Mouse (Mus musculus): ENCODE results near the gene Hist2h2ab. TPM values are rescaled to one million over a fixed set of nuclear protein-coding genes. Genes with fewer than 3 reads are reported as not detected.

Hist2h2ab gene
- total RNA-seq, 1 experiment = 54.2 TPM

DNA sequence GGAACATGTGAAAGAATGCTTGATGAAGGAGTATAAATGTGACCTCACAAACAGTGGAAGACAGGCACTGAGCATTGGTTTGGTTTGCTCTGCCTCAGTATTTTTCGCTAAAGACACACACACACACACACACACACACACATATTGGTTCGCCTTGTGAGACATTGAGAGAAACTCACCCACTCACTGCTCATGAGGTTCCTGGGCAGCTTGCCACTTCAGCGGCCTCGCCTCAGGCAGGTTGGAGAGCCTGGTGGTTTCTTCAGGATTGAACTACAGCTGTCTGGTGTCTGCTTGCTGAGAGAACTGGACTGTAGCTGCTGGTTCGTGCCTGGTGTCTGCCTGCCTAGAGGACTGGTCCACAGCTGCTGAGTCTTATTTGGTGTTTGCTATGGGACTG lies 40.6 kb downstream of the Hist2h2ab start:
- Histone ChIP-seq H3K9ac (ENCODE audit: insufficient read depth, low read depth, low read length, poor library complexity, severe bottlenecking) (no peak overlapping the region), H3K4me3 (ENCODE audit: insufficient read depth in 1 of 2, low read depth in 1 of 2, low read length in 2 of 2, poor library complexity in 1 of 2, severe bottlenecking in 1 of 2) (no peak overlapping the region), H3K36me3 (ENCODE audit: control insufficient read depth, insufficient read depth, low read length, poor library complexity, severe bottlenecking) (no peaks in the 10 kb centered on the region), H3K27ac (ENCODE audit: insufficient read depth, low read depth, low read length, poor library complexity, severe bottlenecking) (no peak overlapping the region), H3K4me1 (ENCODE audit: control insufficient read depth in 2 of 2, insufficient read depth in 2 of 2, low read length in 2 of 2, poor library complexity in 1 of 2) (peaks cover 0 to 2% of the 10 kb centered on the region in 2 experiments; a peak in 1 of 4 replicates), H3K9me3 (ENCODE audit: control insufficient read depth, insufficient read depth, low read depth, low read length) (no peaks in the 10 kb centered on the region)
- no peak for DNase-seq (ENCODE audit: low read depth, low spot score)
- no peak for TF ChIP-seq CHD2 (IDR thresholded peaks at IDR 0.05; ENCODE audit: low read depth, low read length)
- no peak for TF ChIP-seq ZNF384 (IDR thresholded peaks at IDR 0.05; ENCODE audit: low read depth, low read length)
- no peak for TF ChIP-seq ZC3H11A (IDR thresholded peaks at IDR 0.05; ENCODE audit: borderline replicate concordance, low read depth, low read length)
- no peak for TF ChIP-seq MAFK (IDR thresholded peaks at IDR 0.05; ENCODE audit: insufficient read depth, low read depth, low read length)
- no peak for TF ChIP-seq HCFC1 (IDR thresholded peaks at IDR 0.05; ENCODE audit: borderline replicate concordance, insufficient read depth, low read length)
- in situ Hi-C loops (cut with MboI; ENCODE audit: low sequenced_read_pairs in 2 of 2, unreplicated experiment in 2 of 2) = no loop called here

DNA sequence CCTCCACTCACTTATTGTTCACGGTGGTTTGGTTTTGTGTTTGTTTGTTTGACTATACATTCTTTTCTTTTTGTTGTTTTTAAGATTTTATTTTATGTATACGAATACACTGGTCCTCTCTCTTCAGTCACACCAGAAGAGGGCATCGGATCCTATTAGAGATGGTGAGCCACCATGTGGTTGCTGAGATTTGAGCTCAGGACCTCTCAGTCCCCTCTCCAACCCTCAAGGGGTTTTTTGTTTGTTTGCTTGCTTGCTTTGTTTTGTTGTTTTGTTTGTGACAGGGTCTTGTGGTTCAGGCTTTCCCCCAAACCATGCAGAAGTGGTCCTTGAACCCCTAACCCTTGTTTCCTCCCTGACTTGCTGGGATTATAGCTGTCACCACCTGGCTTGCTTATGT lies 42.0 kb downstream of the Hist2h2ab start:
- H3K4me1 ChIP-seq (ENCODE audit: control insufficient read depth in 2 of 2, insufficient read depth in 2 of 2, low read length in 2 of 2, poor library complexity in 1 of 2) = peaks cover 0 to 2% of the 10 kb centered on the region in 2 experiments; a peak in 1 of 4 replicates
- H3K4me3 ChIP-seq (ENCODE audit: insufficient read depth in 1 of 2, low read depth in 1 of 2, low read length in 2 of 2, poor library complexity in 1 of 2, severe bottlenecking in 1 of 2) = peak overlapping the region; percentile 56 to 74
- DNase-seq (ENCODE audit: low read depth, low spot score) = no peak
- in situ Hi-C loops (cut with MboI; ENCODE audit: low sequenced_read_pairs in 2 of 2, unreplicated experiment in 2 of 2) = no loop called here
- H3K36me3 ChIP-seq (ENCODE audit: control insufficient read depth, insufficient read depth, low read length, poor library complexity, severe bottlenecking) = no peaks in the 10 kb centered on the region
- TF ChIP-seq ZNF384 (IDR thresholded peaks at IDR 0.05; ENCODE audit: low read depth, low read length) (no peak), ZC3H11A (IDR thresholded peaks at IDR 0.05; ENCODE audit: borderline replicate concordance, low read depth, low read length) (no peak), HCFC1 (IDR thresholded peaks at IDR 0.05; ENCODE audit: borderline replicate concordance, insufficient read depth, low read length) (no peak), CHD2 (IDR thresholded peaks at IDR 0.05; ENCODE audit: low read depth, low read length) (no peak), MAFK (IDR thresholded peaks at IDR 0.05; ENCODE audit: insufficient read depth, low read depth, low read length) (no peak)
- peak overlapping the region; percentile 96 for H3K27ac ChIP-seq (ENCODE audit: insufficient read depth, low read depth, low read length, poor library complexity, severe bottlenecking)
- H3K9ac ChIP-seq (ENCODE audit: insufficient read depth, low read depth, low read length, poor library complexity, severe bottlenecking) = peak overlapping the region; percentile 90
- no peaks in the 10 kb centered on the region for H3K9me3 ChIP-seq (ENCODE audit: control insufficient read depth, insufficient read depth, low read depth, low read length)

DNA sequence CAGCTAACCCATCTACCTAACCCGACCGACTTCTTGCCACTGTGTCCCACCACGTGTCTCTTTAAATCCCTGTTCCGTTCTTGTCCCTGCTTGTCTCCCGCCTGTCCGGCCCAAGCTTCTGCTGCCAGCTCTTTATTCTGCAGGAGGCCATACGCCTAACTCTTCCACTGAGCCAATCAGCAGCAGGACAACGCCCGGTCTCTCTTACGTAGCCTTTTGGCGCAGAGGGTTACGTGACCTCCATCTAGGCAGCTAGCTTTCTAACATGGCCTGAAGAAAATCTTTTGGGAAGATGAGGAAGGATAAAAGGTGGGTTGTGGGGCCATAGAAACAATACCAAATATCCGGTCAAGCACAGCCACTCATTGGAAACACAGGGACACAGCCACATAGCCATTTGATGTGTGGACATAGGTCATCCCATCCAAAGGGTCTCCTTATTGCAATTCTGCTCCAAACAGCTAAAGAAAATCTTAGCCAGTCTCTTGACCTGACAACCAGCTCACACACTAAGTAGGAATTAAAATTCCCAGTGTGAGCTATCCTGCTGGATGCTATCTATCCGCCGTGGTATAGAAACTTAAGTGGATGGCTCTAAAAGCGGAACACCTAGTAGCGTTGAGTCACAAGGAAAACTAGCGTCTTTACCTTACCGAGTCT lies 42.7 kb downstream of the Hist2h2ab start:
- Histone ChIP-seq H3K9me3 (ENCODE audit: control insufficient read depth, insufficient read depth, low read depth, low read length) (no peaks in the 10 kb centered on the region), H3K9ac (ENCODE audit: insufficient read depth, low read depth, low read length, poor library complexity, severe bottlenecking) (peak overlapping the region; percentile 90), H3K4me3 (ENCODE audit: insufficient read depth in 1 of 2, low read depth in 1 of 2, low read length in 2 of 2, poor library complexity in 1 of 2, severe bottlenecking in 1 of 2) (peak overlapping the region; percentile 56 to 74), H3K4me1 (ENCODE audit: control insufficient read depth in 2 of 2, insufficient read depth in 2 of 2, low read length in 2 of 2, poor library complexity in 1 of 2) (peaks cover 0 to 2% of the 10 kb centered on the region in 2 experiments; a peak in 1 of 4 replicates), H3K27ac (ENCODE audit: insufficient read depth, low read depth, low read length, poor library complexity, severe bottlenecking) (peak overlapping the region; percentile 96), H3K36me3 (ENCODE audit: control insufficient read depth, insufficient read depth, low read length, poor library complexity, severe bottlenecking) (no peaks in the 10 kb centered on the region)
- no peak for DNase-seq (ENCODE audit: low read depth, low spot score)
- in situ Hi-C loops (cut with MboI; ENCODE audit: low sequenced_read_pairs in 2 of 2, unreplicated experiment in 2 of 2) = no loop called here
- TF ChIP-seq HCFC1 (IDR thresholded peaks at IDR 0.05; ENCODE audit: borderline replicate concordance, insufficient read depth, low read length) = no peak

DNA sequence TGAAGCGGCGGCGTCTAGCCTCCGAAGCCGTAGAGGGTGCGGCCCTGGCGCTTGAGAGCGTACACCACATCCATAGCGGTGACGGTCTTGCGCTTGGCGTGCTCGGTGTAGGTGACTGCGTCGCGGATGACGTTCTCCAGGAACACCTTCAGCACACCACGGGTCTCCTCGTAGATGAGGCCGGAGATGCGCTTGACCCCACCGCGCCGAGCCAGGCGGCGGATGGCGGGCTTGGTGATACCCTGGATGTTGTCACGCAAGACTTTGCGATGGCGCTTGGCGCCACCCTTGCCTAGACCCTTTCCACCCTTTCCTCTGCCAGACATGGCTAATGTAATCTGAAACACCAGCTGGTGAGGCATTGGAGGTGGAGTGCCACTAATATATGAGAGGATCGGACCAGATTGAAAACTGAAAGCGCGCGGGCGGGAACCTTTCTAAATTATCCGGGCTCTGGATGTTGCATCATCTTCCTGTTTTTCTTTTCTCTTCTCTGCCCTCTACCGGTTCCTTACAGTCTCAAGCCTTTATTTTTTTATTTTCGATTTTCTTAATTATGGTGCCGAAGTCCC lies 43.4 kb downstream of the Hist2h2ab start, which contains the start of gene Hist2h4:
Hist2h4 (minus strand) TSS at position 333 of the 572 bp plus-strand sequence.
- peaks cover 0 to 5% of the 10 kb centered on the region in 2 experiments; a peak in 2 of 4 replicates for H3K4me1 ChIP-seq (ENCODE audit: control insufficient read depth in 2 of 2, insufficient read depth in 2 of 2, low read length in 2 of 2, poor library complexity in 1 of 2)
- in situ Hi-C loops (cut with MboI; ENCODE audit: low sequenced_read_pairs in 2 of 2, unreplicated experiment in 2 of 2) = no loop called here

More for the DNA sequence above, 43.4 kb downstream of the Hist2h2ab start, which contains the start of gene Hist2h4:
- Histone ChIP-seq H3K9ac (ENCODE audit: insufficient read depth, low read depth, low read length, poor library complexity, severe bottlenecking) (peak within 1 kb of the TSS; percentile 90), H3K27ac (ENCODE audit: insufficient read depth, low read depth, low read length, poor library complexity, severe bottlenecking) (peak within 1 kb of the TSS; percentile 96), H3K36me3 (ENCODE audit: control insufficient read depth, insufficient read depth, low read length, poor library complexity, severe bottlenecking) (no peaks in the 10 kb centered on the region), H3K4me3 (ENCODE audit: insufficient read depth in 1 of 2, low read depth in 1 of 2, low read length in 2 of 2, poor library complexity in 1 of 2, severe bottlenecking in 1 of 2) (peak within 1 kb of the TSS; percentile 56 to 74), H3K9me3 (ENCODE audit: control insufficient read depth, insufficient read depth, low read depth, low read length) (no peaks in the 10 kb centered on the region)
- peak; percentile 59; the same call in 1 of the 2 replicates for TF ChIP-seq HCFC1 (IDR thresholded peaks at IDR 0.05; ENCODE audit: borderline replicate concordance, insufficient read depth, low read length)
- TF ChIP-seq ZC3H11A (IDR thresholded peaks at IDR 0.05; ENCODE audit: borderline replicate concordance, low read depth, low read length) = no peak
- TF ChIP-seq MAFK (IDR thresholded peaks at IDR 0.05; ENCODE audit: insufficient read depth, low read depth, low read length) = no peak
- TF ChIP-seq ZNF384 (IDR thresholded peaks at IDR 0.05; ENCODE audit: low read depth, low read length) = peak; percentile 69
- DNase-seq (ENCODE audit: low read depth, low spot score) = peak; percentile 93

All from ES-E14 (cell line).